Mouse (Mus musculus) liver, embryonic 14.5 days (tissue): ENCODE measurements around the gene Bbs9. TPM values are rescaled to one million over a fixed set of nuclear protein-coding genes. Genes with fewer than 3 reads are reported as not detected.

Experiments
- ATAC-seq: fragments of 200-750 bp; cut with Nextera tagmentation; 2 replicates; pipeline ENCODE4 v1.8.0; 2017; ENCODE audit warnings: moderate number of reproducible peaks, mild to moderate bottlenecking, moderate library complexity; ENCODE audit not compliant: insufficient read depth
- DNase-seq, 3 experiments: peaks; one replicate each; pipeline ENCODE4 v3.0.0-alpha.2; 2012 to 2013; ENCODE audit warnings: low read depth in 3 of 3, low spot score in 3 of 3
- H3K27ac ChIP-seq: fragments of 300-500 bp; sonication (generic); 2 replicates; pipeline ENCODE4 v1.5.1; 2014; ENCODE audit warnings: moderate library complexity, mild to moderate bottlenecking, control low read depth, inconsistent platforms
- H3K27me3 ChIP-seq: fragments of 300-500 bp; sonication (generic); 2 replicates; pipeline ENCODE4 v1.6.1; 2014; ENCODE audit warnings: mild to moderate bottlenecking, low read length, moderate library complexity; ENCODE audit not compliant: control insufficient read depth, insufficient read depth
- H3K36me3 ChIP-seq: fragments of 300-500 bp; sonication (generic); replicated peaks from 2 replicates; pipeline ENCODE4 v1.6.1; 2014; ENCODE audit warnings: low read depth; ENCODE audit not compliant: control insufficient read depth, insufficient read depth
- H3K4me1 ChIP-seq, 2 experiments: fragments of 200-500 bp in 1 of 2; fragments of 300-500 bp in 1 of 2; sonication (generic) in 1 of 2; replicated peaks; 2 replicates each; pipeline ENCODE4 v1.6.1; 2012 to 2014; ENCODE audit warnings: antibody characterized with exemption in 1 of 2, inconsistent platforms in 1 of 2, low read length in 1 of 2; ENCODE audit not compliant: control insufficient read depth in 2 of 2, insufficient read depth in 2 of 2
- H3K4me2 ChIP-seq: fragments of 300-500 bp; sonication (generic); 2 replicates; pipeline ENCODE4 v1.6.1; 2014; ENCODE audit warnings: low read depth, mild to moderate bottlenecking, control low read depth, moderate library complexity
- H3K4me3 ChIP-seq, 2 experiments: fragments of 200-500 bp in 1 of 2; fragments of 300-500 bp in 1 of 2; sonication (generic) in 1 of 2; 2 replicates each; pipeline ENCODE4 v1.5.1; 2012 to 2014; ENCODE audit warnings: low read depth in 2 of 2, low read length in 2 of 2, mild to moderate bottlenecking in 2 of 2, control low read depth in 1 of 2, inconsistent platforms in 1 of 2, moderate library complexity in 1 of 2; ENCODE audit not compliant: insufficient read depth in 1 of 2
- H3K9ac ChIP-seq: fragments of 300-500 bp; sonication (generic); replicated peaks from 2 replicates; pipeline ENCODE4 v1.6.1; 2014; ENCODE audit warnings: mild to moderate bottlenecking, control low read depth, moderate library complexity
- H3K9me3 ChIP-seq: fragments of 300-500 bp; sonication (generic); 2 replicates; pipeline ENCODE4 v1.6.1; 2016; ENCODE audit warnings: low read length, mixed read lengths; ENCODE audit not compliant: control insufficient read depth
- CTCF ChIP-seq: IDR thresholded peaks from 2 replicates; pipeline ENCODE4 v1.5.1; 2016; ENCODE audit warnings: antibody characterized with exemption, low read depth, control low read depth
- EP300 ChIP-seq: IDR thresholded peaks from 2 replicates; pipeline ENCODE4 v1.6.1; 2016; ENCODE audit warnings: antibody characterized with exemption, low read depth
- WGBS: fragments of 180-500 bp; shearing (Covaris S2); extraction: QIAGEN DNeasy Blood & Tissue Kit; methylation state at CpG from one replicate; pipeline ENCODE4 v1.1.7; 2014; ENCODE audit not compliant: insufficient replicate concordance; 5-methylcytosine and 5-hydroxymethylcytosine counted together
- polyA plus RNA-seq, 2 experiments: library from polyadenylated mRNA; depleted of rRNA in 1 of 2; stranded (reverse) in 1 of 2; unstranded in 1 of 2; fragments of >200 nt; fragmentation: Nextera tagmentation in 1 of 2; extraction: Ambion mirVana in 1 of 2; gene quantifications; 2 replicates each; pipeline versions ENCODE4 v1.2.1 to v1.2.3; 2012 to 2014

The Bbs9 gene
- polyA plus RNA-seq, 2 experiments = 2.2 to 2.3 TPM

DNA sequence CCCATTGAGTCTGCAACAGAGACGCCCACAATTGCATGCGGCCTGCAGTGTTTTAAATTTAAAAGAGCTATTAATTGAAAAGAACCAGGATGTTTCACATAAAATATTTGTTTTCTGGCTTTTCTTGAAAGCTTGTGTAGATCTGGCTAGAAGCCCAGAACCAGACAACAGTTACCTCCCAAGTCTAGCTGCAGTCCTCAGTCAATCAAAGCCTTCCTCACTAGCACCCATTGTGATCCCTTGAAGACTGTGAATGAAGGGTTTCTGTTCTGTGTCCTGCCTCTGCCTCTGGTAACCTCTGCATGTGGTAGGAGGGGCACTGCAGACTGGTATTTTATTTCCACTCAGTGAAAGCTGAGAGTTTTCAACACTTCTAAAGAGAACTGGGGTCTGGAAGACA, 27.5 kb downstream of the Bbs9 start:
- Histone ChIP-seq H3K36me3 (no peaks in the 10 kb centered on the region), H3K27ac (no peak overlapping the region), H3K9ac (no peak overlapping the region), H3K9me3 (no peaks in the 10 kb centered on the region), H3K27me3 (no peaks in the 10 kb centered on the region), H3K4me2 (no peak overlapping the region), H3K4me3 (no peak overlapping the region), H3K4me1 (peaks cover 0 to 9% of the 10 kb centered on the region in 2 experiments; a peak in 2 of 4 replicates)
- TF ChIP-seq EP300 (no peak), CTCF (no peak)
- no peak for ATAC-seq
- WGBS = 77% methylated on average over 2 of the region's 2 CpGs
- DNase-seq = no peak

- H3K36me3 ChIP-seq = no peaks in the 10 kb centered on the region
- H3K9me3 ChIP-seq = no peaks in the 10 kb centered on the region
- H3K27me3 ChIP-seq = no peaks in the 10 kb centered on the region
- no peak overlapping the region for H3K9ac ChIP-seq
- ATAC-seq (no peak), DNase-seq (no peak)
- no peak overlapping the region for H3K27ac ChIP-seq
- 69% methylated on average over 5 of the region's 5 CpGs for WGBS
- no peak overlapping the region for H3K4me2 ChIP-seq
- peaks cover 0 to 9% of the 10 kb centered on the region in 2 experiments; a peak in 2 of 4 replicates for H3K4me1 ChIP-seq
- no peak overlapping the region for H3K4me3 ChIP-seq
- TF ChIP-seq CTCF (no peak), EP300 (no peak)
These were observed 28.1 kb downstream of the Bbs9 start for GRCm38 (mm10) chr9:22503581-22503980.

DNA sequence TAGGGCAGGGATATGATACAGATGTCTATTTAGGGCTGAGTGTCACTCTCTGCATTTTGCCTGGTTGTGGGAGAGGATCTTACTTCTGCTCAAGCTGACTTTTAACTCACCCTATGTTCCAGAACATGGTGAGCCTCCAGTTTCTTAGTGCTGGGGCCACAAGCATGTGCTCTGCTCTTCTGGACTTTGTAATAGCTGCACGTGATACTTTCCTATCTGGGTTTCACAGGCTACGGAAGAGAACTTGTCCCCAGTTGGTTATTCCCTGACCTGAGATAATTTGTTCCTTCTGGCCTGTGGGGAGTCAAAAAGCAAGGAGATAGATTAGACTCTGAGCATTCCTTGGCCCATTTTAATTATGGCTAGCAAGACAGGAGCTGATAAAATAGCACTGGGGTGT, 30.1 kb downstream of the Bbs9 start:
- WGBS = 43% methylated on average over 2 of the region's 2 CpGs
- Histone ChIP-seq H3K4me1 (peaks cover 0 to 9% of the 10 kb centered on the region in 2 experiments; a peak in 2 of 4 replicates), H3K4me3 (no peak overlapping the region), H3K27me3 (no peaks in the 10 kb centered on the region), H3K4me2 (no peak overlapping the region), H3K27ac (no peak overlapping the region), H3K36me3 (no peaks in the 10 kb centered on the region), H3K9me3 (no peaks in the 10 kb centered on the region), H3K9ac (no peak overlapping the region)
- peak in 1 of 3 experiments; percentile 6 for DNase-seq
- ATAC-seq = 0 out of 2 replicates have a peak, but pooled peaks have one; percentile 28
- no peak for TF ChIP-seq EP300

- Histone ChIP-seq H3K4me1 (no peaks in the 10 kb centered on the region), H3K4me2 (no peak overlapping the region), H3K36me3 (no peaks in the 10 kb centered on the region), H3K27me3 (no peaks in the 10 kb centered on the region), H3K9ac (no peak overlapping the region), H3K9me3 (no peaks in the 10 kb centered on the region), H3K4me3 (no peak overlapping the region), H3K27ac (no peak overlapping the region)
- TF ChIP-seq CTCF = no peak
- no peak for TF ChIP-seq EP300
- ATAC-seq = no peak
- 41% methylated on average over 4 of the region's 4 CpGs for WGBS
- no peak for DNase-seq
These were observed 39.6 kb downstream of the Bbs9 start for GRCm38 (mm10) chr9:22515076-22515475.

GRCm38 (mm10) chr9:22518394-22519041, 43.0 kb downstream of the Bbs9 start:
- Histone ChIP-seq H3K36me3 (no peaks in the 10 kb centered on the region), H3K9me3 (no peaks in the 10 kb centered on the region), H3K4me3 (no peak overlapping the region), H3K4me1 (no peaks in the 10 kb centered on the region), H3K27ac (no peak overlapping the region), H3K4me2 (no peak overlapping the region), H3K27me3 (no peaks in the 10 kb centered on the region), H3K9ac (no peak overlapping the region)
- WGBS = 73% methylated on average over 3 of the region's 3 CpGs
- ATAC-seq (no peak), DNase-seq (peak; percentile 15 to 22 (median 20))
- TF ChIP-seq CTCF (peak; percentile 75), EP300 (no peak)
